Mouse (Mus musculus) liver, embryonic 16.5 days (tissue): ENCODE measurements around the gene Mier3. TPM values are rescaled to one million over a fixed set of nuclear protein-coding genes. Genes with fewer than 3 reads are reported as not detected.
"Not testable (repeated sequence)": the region's sequence is repeated elsewhere in the genome, so short reads cannot be mapped to it uniquely, and the experiment has no call there.

Experiments used
- ATAC-seq: fragments of 200-750 bp; cut with Nextera tagmentation; 2 replicates; pipeline ENCODE4 v1.8.0; 2017; ENCODE audit warnings: low read depth, mild to moderate bottlenecking, moderate number of reproducible peaks, moderate library complexity
- H3K27ac ChIP-seq: fragments of 300-500 bp; sonication (generic); 2 replicates; pipeline ENCODE4 v1.5.1; 2014; ENCODE audit warnings: mild to moderate bottlenecking, low read length
- H3K27me3 ChIP-seq: fragments of 300-500 bp; sonication (generic); 2 replicates; pipeline ENCODE4 v1.6.1; 2014; ENCODE audit warnings: low read depth, low read length, mixed read lengths; ENCODE audit not compliant: control insufficient read depth, insufficient read depth
- H3K36me3 ChIP-seq: fragments of 300-500 bp; sonication (generic); 2 replicates; pipeline ENCODE4 v1.6.1; 2014; ENCODE audit warnings: mild to moderate bottlenecking; ENCODE audit not compliant: control insufficient read depth, insufficient read depth
- H3K4me1 ChIP-seq: fragments of 300-500 bp; sonication (generic); 2 replicates; pipeline ENCODE4 v1.6.1; 2014; ENCODE audit warnings: low read depth, low read length, mixed read lengths; ENCODE audit not compliant: control insufficient read depth
- H3K4me2 ChIP-seq: fragments of 300-500 bp; sonication (generic); 2 replicates; pipeline ENCODE4 v1.6.1; 2014; ENCODE audit warnings: low read depth, low read length, mixed read lengths
- H3K4me3 ChIP-seq: fragments of 300-500 bp; sonication (generic); 2 replicates; pipeline ENCODE4 v1.5.1; 2014; ENCODE audit warnings: low read depth, mild to moderate bottlenecking, low read length
- H3K9ac ChIP-seq: fragments of 300-500 bp; sonication (generic); 2 replicates; pipeline ENCODE4 v1.6.1; 2014; ENCODE audit warnings: low read depth, low read length
- H3K9me3 ChIP-seq: fragments of 300-500 bp; sonication (generic); replicated peaks from 2 replicates; pipeline ENCODE4 v1.6.1; 2016; ENCODE audit warnings: low read length; ENCODE audit not compliant: control insufficient read depth
- WGBS: fragments of 180-500 bp; shearing (Covaris S2); extraction: QIAGEN DNeasy Blood & Tissue Kit; methylation state at CpG from one replicate; pipeline ENCODE4 v1.1.7; 2014; ENCODE audit not compliant: insufficient replicate concordance; 5-methylcytosine and 5-hydroxymethylcytosine counted together
- polyA plus RNA-seq: library from polyadenylated mRNA; unstranded; fragments of >200 nt; fragmentation: Nextera tagmentation; extraction: Ambion mirVana; gene quantifications from 2 replicates; pipeline ENCODE4 v1.2.1, GENCODE M21; 2015

Gene Mier3
- polyA plus RNA-seq, 1 experiment from 2014 or later: 11.6 TPM

- H3K4me1 ChIP-seq: peaks cover 28% of the 10 kb centered on the region
- H3K9me3 ChIP-seq: no peaks in the 10 kb centered on the region
- H3K36me3 ChIP-seq: no peaks in the 10 kb centered on the region; the same call in 1 of the 2 replicates
- H3K9ac ChIP-seq: peak overlapping the region; percentile 99
- peak; percentile 87 for ATAC-seq
- H3K4me3 ChIP-seq: peak overlapping the region; percentile 97
- H3K4me2 ChIP-seq: peak overlapping the region; percentile 96
- peak overlapping the region; percentile 95 for H3K27ac ChIP-seq
- H3K27me3 ChIP-seq: no peaks in the 10 kb centered on the region
- 0% methylated on average over 62 of the region's 86 CpGs for WGBS
These were observed 5.1 kb downstream of the Mier3 start for GRCm38 (mm10) chr13:111685751-111686462.

- peak overlapping the region; percentile 99 for H3K9ac ChIP-seq
- peak overlapping the region; percentile 96 for H3K4me2 ChIP-seq
- ATAC-seq: peak; percentile 60
- WGBS: under 1% methylated on average over 77 of the region's 101 CpGs
- H3K27me3 ChIP-seq: no peaks in the 10 kb centered on the region
- H3K9me3 ChIP-seq: no peaks in the 10 kb centered on the region
- peak overlapping the region; percentile 95 for H3K27ac ChIP-seq
- H3K4me3 ChIP-seq: peak overlapping the region; percentile 97
- peaks cover 28% of the 10 kb centered on the region for H3K4me1 ChIP-seq
- peaks cover 7% of the 10 kb centered on the region; the same call in 1 of the 2 replicates for H3K36me3 ChIP-seq
These were observed 5.9 kb downstream of the Mier3 start for GRCm38 (mm10) chr13:111686522-111687284.

- H3K36me3 ChIP-seq: peaks cover 12% of the 10 kb centered on the region
- no peaks in the 10 kb centered on the region for H3K9me3 ChIP-seq
- peak overlapping the region; percentile 99 for H3K9ac ChIP-seq
- H3K4me3 ChIP-seq: peak overlapping the region; percentile 97
- no peaks in the 10 kb centered on the region for H3K27me3 ChIP-seq
- peak overlapping the region; percentile 95 for H3K27ac ChIP-seq
- peaks cover 28% of the 10 kb centered on the region for H3K4me1 ChIP-seq
- under 1% methylated on average over 35 of the region's 35 CpGs for WGBS
- H3K4me2 ChIP-seq: peak overlapping the region; percentile 96
- ATAC-seq: peak; percentile 58
These were observed 6.6 kb downstream of the Mier3 start for GRCm38 (mm10) chr13:111687285-111687781.

DNA sequence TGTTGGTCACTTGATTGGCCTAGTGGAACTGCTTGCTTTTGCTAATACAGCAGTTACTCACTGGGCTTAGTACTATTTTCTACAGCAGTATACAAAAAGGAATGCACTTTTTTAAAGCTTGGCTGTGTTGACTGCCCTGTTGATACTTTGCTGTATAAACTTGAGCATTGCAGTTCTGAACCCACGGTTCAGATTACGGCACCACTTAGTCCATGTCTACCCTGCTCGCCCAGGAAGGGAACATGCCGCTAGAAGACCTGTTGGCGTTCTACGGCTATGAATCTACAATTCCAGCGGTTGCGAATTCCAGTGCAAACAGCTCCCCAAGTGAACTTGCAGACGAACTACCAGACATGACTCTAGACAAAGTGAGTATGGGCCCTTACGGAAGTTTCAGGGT is 22.6 kb downstream of the Mier3 start:
- no peaks in the 10 kb centered on the region for H3K27me3 ChIP-seq
- ATAC-seq: no peak
- H3K4me3 ChIP-seq: no peak overlapping the region
- H3K9me3 ChIP-seq: no peaks in the 10 kb centered on the region
- H3K4me2 ChIP-seq: no peak overlapping the region
- no peak overlapping the region for H3K27ac ChIP-seq
- no peak overlapping the region for H3K9ac ChIP-seq
- 92% methylated on average over 10 of the region's 10 CpGs for WGBS
- peaks cover 47% of the 10 kb centered on the region for H3K36me3 ChIP-seq
- H3K4me1 ChIP-seq: no peaks in the 10 kb centered on the region

DNA sequence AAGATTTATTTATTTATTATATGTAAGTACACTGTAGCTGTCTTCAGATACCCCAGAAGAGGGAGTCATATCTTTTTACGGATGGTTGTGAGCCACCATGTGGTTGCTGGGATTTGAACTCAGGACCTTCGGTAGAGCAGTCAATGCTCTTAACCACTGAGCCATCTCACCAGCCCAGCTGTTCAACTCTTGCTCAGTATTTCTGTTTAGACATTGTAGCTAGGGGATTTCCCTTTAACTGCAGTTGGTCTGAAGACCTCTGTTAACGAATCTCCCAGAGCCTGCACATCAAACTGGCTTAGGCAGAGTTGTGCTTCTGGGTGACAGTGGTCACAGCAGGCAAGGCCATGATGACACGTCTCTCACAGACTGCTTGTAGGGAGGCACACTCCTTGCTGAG is 23.2 kb downstream of the Mier3 start:
- not testable (repeated sequence) for H3K4me1 ChIP-seq, H3K27me3 ChIP-seq, H3K4me3 ChIP-seq, H3K9me3 ChIP-seq, H3K4me2 ChIP-seq, ATAC-seq, H3K27ac ChIP-seq, H3K9ac ChIP-seq
- H3K36me3 ChIP-seq: peaks cover 52% of the 10 kb centered on the region
- 88% methylated on average over 4 of the region's 4 CpGs for WGBS

DNA sequence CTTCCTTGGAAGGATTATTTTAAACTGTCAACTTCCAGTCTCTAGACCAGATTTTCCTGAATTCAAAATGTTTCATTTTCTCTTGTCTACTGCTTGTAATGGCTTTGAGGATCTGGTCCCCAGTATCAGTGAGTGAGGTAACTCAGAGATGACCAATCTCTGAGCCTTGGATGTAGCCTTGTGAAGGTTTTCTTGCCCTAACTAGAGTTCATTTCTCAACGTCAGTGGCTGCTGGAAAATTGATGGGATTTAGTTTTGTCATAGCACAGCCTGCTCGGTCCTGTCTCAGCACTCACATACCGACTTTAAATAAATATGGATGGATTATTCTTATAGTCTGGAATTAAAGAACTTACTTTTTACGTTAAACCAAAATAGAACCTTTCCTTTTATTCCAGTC is 29.8 kb downstream of the Mier3 start:
- ATAC-seq: no peak
- no peaks in the 10 kb centered on the region for H3K4me1 ChIP-seq
- H3K9me3 ChIP-seq: no peaks in the 10 kb centered on the region
- peaks cover 95% of the 10 kb centered on the region for H3K36me3 ChIP-seq
- H3K27ac ChIP-seq: no peak overlapping the region
- WGBS: 84% methylated on average over 4 of the region's 4 CpGs
- no peaks in the 10 kb centered on the region for H3K27me3 ChIP-seq
- H3K9ac ChIP-seq: no peak overlapping the region
- no peak overlapping the region for H3K4me3 ChIP-seq
- no peak overlapping the region for H3K4me2 ChIP-seq

DNA sequence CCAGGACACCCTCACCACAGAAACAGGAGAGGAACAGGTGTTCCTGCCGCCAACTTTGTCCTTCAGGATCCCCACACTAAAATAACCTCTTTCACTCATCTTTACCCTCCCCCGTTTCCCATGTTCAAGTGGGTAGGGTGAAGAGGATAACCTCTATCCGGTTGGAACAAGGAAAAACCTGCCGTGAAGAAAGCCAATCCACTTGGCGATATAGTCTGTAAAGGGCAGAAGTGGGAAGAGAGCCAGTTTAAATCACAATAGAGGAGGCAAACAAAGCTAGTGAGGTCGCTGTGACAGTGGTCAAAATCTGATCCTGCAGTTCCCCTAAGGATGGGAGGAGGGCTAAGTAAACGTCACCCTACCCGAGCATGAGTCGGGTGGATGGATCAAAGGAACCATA is 38.9 kb downstream of the Mier3 start:
- H3K4me1 ChIP-seq: peaks cover 3% of the 10 kb centered on the region
- H3K4me3 ChIP-seq: no peak overlapping the region
- H3K27me3 ChIP-seq: no peaks in the 10 kb centered on the region
- H3K27ac ChIP-seq: no peak overlapping the region
- no peak overlapping the region for H3K9ac ChIP-seq
- 77% methylated on average over 9 of the region's 9 CpGs for WGBS
- ATAC-seq: no peak
- H3K4me2 ChIP-seq: no peak overlapping the region
- peaks cover 31% of the 10 kb centered on the region for H3K36me3 ChIP-seq
- no peaks in the 10 kb centered on the region for H3K9me3 ChIP-seq

GRCm38 (mm10) chr13:111724811-111725164 is 44.0 kb downstream of the Mier3 start:
- peak; percentile 1; the same call in 1 of the 2 replicates for ATAC-seq

More at GRCm38 (mm10) chr13:111724811-111725164, 44.0 kb downstream of the Mier3 start:
- peak overlapping the region; percentile 81 for H3K9ac ChIP-seq
- peak overlapping the region; percentile 94 for H3K27ac ChIP-seq
- no peaks in the 10 kb centered on the region for H3K27me3 ChIP-seq
- peak overlapping the region; percentile 85 for H3K4me3 ChIP-seq
- peak overlapping the region; percentile 100 for H3K4me2 ChIP-seq
- peaks cover 4% of the 10 kb centered on the region; the same call in 1 of the 2 replicates for H3K9me3 ChIP-seq
- under 1% methylated on average over 18 of the region's 18 CpGs for WGBS
- peaks cover 8% of the 10 kb centered on the region for H3K4me1 ChIP-seq
- no peaks in the 10 kb centered on the region for H3K36me3 ChIP-seq
